Mouse (Mus musculus) brain, embryonic 14.5 days (tissue): ENCODE data around the gene Jakmip3.

Experiments
- CTCF ChIP-seq: fragments of 200-500 bp; IDR thresholded peaks from 2 replicates; pipeline ENCODE4 v1.5.1; 2012; ENCODE audit warnings: inconsistent platforms, mild to moderate bottlenecking, moderate library complexity, borderline replicate concordance; ENCODE audit not compliant: insufficient read depth, insufficient read length; ENCODE audit errors: extremely low read depth
- POLR2A ChIP-seq: fragments of 200-500 bp; IDR thresholded peaks from 2 replicates; pipeline ENCODE4 v1.6.1; 2012; ENCODE audit warnings: mild to moderate bottlenecking, inconsistent platforms, borderline replicate concordance; ENCODE audit not compliant: poor library complexity, insufficient read depth, insufficient read length, severe bottlenecking; ENCODE audit errors: extremely low read depth

GRCm38 (mm10) chr7:139011586-139011985 is 71.1 kb downstream of the Jakmip3 start:
- TF ChIP-seq POLR2A, result no peak
- TF ChIP-seq CTCF, result no peak
